Mouse (Mus musculus): ENCODE measurements around the gene Ptn.

DNA sequence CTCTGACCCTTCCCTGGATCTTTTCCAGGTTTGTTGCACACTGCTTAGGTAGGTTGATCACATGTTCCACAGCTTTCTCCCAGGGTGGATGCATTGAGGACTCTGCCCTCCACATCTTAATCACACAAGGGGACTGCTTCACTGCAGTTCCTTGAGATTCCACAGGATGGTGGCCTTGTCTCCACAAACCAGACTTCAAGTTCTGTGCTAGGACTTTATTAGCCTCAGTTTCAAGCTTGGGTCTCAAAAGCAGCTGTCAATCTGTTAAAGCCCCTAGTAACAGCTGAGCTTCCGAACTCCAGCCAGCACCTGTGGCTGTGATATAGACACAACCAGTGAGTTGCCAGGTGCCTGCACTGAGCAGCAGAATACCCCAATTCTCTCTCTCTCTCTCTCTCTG, 118.5 kb downstream of the Ptn start:
- TF ChIP-seq CTCF (IDR thresholded peaks at IDR 0.05) = peak; percentile 90
- TF ChIP-seq EP300 (IDR thresholded peaks at IDR 0.05) = no peak

Data from lung, postnatal 0 days (tissue).